Mouse (Mus musculus): Measurements from ENCODE around the gene Thap4.
A peak's percentile ranks its signal among the peaks of the same experiment; 100 is the strongest.

Thap4 gene

DNA sequence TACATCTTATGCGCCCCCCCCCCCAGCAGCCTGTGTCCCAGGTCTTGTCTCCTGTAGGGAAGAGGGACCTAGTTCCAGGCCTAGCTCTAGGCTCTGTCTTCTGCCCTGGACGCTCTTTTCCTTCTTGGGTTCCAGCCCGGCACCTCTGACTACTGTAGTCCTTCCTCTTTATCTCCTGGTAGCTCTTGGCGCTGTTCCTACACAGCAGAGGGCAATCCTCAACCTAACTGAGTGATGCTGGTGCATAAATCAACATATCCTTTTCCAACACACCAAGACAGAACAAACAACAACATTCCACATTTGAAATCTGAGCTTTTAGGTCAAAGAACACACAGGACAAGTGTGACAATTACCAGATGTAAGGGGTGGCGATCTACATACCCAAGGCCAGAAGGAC is 8.5 kb downstream of the Thap4 start:
- no peak for DNase-seq (ENCODE audit: low read depth, low spot score)

DNA sequence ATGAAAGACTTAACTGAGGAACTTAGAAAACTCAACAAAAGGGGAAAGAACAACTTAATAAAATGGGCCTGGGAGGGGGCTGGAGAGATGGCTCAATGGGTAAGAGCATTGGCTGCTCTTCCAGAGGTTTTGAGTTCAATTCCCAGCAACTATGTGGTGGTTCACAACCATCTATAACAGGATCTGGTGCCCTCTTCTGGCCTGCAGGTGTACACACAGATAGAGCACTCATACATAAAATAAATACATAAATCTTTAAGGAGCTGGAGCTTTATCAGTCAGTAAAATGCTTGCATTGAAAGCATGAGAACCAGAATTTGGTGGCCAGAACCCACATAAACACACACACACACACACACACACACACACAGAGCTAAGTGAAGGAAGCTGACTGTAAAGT is 11.8 kb downstream of the Thap4 start:
- peak; percentile 14 for DNase-seq (ENCODE audit: low read depth, low spot score)

DNA sequence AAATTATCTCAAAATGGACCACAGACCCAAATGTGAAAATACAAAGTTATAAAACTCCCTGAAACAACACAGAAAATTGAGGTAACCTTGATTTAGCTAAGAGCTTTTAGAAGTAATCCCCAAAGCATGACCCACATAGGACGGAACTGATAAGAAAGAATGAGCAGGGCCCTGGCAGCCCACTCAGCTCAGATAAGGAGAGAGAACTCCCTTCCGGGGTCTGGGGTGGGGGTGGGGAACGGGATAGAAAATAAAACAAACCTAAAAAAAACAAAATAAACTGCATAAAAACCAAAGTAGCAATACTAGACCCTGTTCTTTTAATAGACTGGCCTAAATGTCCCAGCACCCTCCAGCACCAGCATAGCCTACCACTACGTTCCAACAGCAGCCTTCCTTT is 12.7 kb downstream of the Thap4 start:
- DNase-seq (ENCODE audit: low read depth, low spot score): no peak

DNA sequence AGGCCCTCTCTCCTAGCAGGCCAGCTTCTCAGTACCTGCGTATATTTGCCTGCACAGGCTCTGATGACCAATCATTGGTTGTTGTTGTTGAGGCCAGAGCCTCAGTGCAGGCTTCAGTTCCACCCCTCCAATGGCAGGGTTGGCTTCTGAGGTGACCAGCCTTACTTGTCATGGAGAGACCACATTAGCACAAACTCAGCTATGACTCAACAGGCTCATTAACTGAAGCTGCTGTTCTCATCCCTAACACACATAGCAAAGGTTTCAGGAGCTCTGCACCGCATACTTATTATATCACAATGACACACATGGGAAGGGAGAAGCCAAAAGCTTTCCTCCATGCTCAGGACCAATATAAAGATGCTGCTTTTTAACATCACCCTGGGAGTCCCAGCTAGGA is 14.0 kb downstream of the Thap4 start:
- no peak for DNase-seq (ENCODE audit: low read depth, low spot score)

DNA sequence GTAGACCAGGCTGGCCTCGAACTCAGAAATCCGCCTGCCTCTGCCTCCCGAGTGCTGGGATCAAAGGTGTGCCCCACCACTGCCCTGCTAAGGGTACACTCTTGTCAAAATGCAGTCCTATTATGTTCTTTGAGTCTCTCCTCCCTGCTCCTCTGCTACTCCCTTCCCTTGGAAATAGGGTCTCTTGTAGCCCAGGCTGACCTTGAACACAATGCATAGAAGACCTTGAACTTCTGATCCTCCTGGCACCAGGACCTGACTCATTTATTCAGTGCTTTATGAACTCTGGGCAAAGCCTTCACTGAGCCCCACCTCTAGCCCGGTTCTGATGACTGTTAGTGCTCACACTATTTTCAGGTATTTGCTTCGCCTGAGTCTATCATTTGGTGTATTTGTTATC is 17.0 kb downstream of the Thap4 start:
- DNase-seq (ENCODE audit: low read depth, low spot score): no peak

DNA sequence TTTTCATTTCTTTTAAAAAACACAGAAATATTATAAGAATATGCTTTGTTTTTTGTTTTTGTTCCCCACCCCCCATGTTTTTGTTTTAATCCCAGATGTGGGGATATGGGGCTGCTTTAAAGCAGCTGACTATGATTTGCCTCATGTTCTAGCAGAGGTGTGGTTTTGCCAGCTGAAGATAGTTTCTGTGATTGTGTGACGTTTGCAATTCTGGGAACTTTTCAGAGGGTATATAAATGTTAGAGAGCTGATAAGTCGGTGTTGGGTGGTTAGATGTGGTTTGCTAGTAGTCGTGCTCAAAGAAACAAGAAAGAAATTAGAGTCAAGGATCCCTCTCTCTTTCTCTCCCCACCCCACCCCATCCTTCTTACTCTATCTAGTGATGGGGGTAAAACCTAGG is 18.8 kb downstream of the Thap4 start:
- peak; percentile 49 for DNase-seq (ENCODE audit: low read depth, low spot score)

DNA sequence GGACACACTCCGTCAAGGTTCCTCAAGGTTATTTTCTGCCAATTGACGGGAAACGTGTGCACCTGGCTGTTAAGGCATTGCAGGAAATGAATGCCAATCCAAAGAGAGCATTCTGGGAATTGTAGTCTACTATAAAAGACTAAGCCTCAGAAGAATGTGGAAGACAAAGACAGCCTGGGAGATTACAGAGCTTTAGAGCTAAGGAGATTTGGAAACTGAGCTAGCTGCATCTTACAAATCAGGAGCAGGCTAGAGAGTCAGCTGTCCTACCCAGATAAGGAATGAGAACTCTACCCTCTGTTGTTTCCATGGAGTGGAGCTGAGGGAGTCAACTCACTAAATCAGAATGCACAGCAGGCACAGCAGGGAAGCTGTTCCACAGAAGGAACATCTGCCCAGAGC is 22.8 kb downstream of the Thap4 start:
- DNase-seq (ENCODE audit: low read depth, low spot score): no peak

DNA sequence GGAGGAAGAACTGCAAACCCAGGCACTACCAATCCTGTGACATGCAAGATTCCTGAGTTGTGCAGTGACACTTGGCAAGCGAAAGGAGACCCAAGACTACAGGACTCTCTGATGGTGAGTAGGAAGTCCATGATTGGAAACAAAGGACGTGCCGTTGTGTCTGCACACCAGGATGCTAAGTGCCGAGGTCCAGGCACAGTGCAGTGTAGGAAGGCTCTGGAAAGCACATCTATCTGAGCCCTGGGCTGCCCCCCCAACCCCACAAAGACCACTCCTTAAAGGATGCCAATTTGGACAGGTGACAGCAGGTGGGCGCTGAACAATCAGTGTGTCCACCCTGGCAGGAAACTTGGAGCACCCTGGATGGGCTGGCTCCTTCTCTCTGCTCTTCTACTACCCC is 23.6 kb downstream of the Thap4 start:
- no peak for DNase-seq (ENCODE audit: low read depth, low spot score)

DNA sequence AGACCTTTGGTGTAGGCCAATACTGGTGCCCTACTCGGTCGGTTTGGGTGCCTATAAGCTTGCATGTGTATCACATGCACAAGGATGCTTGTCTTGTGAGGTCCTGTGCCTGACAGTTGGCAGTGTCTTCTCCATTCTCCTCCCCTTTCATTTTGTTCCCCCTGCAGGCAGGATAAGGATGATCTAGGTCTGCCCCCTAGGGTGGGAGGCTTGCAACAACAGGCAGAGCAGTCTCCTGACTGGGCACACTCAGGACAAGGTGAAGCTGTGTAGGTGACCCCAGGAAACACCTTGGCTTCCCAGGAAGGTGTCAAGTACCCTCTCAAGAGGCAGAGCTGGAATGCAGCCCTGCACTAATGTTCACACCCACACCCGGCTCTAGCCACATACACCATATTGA is 27.7 kb downstream of the Thap4 start:
- peak; percentile 36 for DNase-seq (ENCODE audit: low read depth, low spot score)

DNA sequence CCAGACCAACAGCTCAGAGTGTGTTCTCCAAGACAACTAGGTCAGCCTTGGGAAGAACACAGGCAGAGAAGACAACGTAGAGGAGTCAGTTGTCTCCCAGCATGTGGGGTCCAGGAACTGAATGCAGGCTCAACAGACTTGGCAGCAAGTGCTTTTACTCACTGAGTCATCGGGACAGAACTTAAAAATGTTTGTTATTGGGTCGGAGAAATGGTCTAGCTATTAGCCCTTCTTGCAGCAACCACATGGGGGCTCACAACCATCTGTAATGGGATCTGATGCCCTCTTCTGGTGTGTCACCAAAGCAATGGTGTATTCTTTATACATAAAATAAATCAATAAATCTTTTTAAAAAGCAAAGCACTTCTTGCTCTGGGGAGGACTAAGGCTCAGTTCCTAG is 28.5 kb downstream of the Thap4 start:
- DNase-seq (ENCODE audit: low read depth, low spot score): no peak

DNA sequence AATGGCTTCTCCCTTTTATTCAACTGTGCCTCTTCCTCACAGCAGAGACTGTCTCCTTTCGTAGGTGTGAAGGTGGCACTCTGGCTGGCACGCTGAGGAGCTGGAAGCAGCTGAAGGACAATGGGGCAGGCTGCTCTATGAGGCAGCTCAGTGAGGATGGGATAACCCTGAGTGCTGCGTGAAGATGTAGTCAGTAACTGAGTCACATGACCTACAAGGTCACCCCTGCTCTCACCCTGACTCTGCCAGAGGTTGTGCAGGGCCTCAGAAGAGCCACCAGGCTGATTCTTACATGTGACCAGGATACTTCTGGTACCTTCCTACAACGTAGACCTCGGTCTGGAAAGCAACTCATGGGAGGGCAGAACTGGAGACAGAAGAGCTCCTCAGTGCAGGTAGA is 29.0 kb downstream of the Thap4 start:
- DNase-seq (ENCODE audit: low read depth, low spot score): no peak

DNA sequence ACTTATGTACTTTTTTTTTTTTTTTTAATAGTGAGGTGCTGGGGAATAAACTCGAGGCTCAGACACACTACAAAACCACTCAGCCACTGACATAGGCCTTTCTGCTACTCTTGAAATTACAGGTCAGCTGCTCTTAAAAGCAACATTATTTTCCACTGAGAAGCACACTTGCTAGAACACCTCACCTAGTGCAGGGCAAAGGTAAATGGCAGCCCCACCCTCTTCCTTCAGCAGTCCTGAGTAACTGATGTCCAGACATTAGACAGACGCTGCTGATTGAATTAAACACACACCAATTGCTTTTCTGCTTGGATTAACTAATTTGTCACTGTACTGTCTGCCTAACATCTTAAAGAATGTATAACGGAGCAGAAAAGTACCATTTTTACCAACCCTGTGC is 30.0 kb downstream of the Thap4 start:
- no peak for DNase-seq (ENCODE audit: low read depth, low spot score)

DNA sequence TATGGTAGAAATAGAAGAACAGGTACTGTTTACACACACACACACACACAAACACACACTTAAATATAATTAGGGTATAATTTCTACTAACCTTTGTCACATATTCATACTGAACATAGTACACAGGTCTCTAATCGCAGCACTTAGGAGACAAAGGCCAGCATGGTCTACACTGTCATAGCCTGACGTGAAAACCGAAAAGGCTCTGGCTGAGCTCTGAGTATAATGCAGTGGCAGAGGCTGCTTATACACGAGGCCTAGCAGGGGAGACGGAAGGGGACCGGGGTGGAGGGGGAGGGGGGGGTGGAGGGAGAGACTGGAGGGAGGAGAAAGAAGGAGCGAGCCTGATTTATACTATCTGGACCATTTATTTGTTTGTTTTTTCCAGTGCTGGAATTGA is 33.1 kb downstream of the Thap4 start:
- DNase-seq (ENCODE audit: low read depth, low spot score): no peak

DNA sequence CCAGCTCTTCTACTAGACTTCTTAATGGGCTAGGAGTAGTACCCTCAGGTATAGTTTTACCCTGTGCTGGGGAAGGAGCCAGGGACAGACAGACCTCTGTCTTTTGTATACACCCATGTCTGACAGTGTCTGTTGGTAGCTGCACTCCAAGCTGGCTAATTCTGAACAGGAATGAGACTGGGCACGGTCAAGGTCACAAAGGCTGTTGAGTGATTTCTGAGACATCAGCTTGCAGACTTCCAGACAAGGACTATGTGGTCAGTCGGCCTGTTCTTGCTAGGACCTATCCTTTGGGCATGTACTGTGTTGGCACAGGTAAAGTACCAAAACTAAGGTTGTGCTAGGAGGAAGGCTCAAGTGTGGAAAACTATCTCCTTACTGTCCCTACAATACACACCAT is 38.5 kb downstream of the Thap4 start:
- no peak for DNase-seq (ENCODE audit: low read depth, low spot score)

DNA sequence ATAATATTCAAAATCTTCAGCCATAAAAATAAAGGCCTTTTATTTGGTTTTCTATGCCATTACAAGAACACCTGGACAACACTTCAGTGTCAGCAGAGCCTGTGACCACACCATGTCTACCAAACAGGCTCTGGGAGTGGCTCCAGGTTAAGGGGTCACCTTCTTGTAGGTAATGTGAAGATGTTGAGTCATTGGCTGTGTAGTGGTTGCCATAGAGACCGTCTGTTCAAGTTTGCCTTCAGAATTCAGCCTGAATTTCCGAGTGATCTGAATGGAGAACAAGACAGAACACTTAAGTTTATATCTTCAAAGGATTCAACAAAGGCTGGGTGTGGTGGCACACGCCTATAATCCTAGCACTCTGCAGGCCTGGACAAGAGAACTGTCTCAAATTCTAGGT is 49.3 kb downstream of the Thap4 start:
- DNase-seq (ENCODE audit: low read depth, low spot score): no peak

DNA sequence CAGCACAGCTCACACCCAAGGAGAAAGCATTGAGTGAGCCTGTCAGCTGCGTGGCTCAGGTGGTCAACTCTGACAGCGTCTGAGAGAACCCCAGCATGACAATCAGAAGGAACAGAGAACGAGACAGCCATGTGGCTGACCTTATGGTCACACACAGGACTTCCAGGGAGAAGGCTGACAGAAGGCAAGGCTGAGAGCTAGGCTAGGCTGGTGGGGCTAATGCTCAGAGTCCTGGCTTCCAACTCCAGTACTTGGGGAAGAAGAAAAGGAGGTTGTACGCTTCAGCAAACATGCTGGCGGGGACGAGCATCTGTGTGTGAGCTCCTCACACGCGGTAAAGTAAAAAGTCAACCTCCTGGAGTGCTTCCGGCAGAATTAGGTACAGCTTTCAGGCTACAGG is 50.3 kb downstream of the Thap4 start:
- DNase-seq (ENCODE audit: low read depth, low spot score): no peak

DNA sequence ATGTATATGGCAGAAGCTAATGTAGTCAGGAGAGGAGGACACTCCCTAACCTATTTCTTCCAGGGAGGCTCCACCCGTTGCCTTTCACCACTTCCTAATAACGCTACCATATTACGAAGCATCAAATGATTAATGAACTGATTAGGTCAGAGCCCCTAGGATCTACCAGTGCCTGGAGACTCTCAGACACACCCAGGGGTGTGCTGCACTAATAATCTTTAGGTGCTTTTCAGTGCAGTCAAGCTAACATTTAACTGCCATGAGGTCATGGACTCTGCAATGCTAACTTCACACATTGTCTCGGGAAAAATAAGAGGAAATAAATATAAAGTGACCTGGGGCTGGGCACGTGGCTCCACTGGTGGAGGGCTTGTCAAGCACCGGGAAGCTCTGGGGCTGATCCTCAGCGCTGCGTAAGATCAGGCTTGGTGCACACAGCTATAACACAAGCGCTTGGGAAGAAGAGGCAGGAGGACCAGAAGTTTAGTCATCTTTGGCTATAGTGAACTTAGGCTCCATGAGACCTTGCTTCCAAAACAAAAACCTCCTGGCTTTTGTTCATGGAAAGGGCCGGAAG is 51.1 kb downstream of the Thap4 start:
- DNase-seq (ENCODE audit: low read depth, low spot score): no peak

DNA sequence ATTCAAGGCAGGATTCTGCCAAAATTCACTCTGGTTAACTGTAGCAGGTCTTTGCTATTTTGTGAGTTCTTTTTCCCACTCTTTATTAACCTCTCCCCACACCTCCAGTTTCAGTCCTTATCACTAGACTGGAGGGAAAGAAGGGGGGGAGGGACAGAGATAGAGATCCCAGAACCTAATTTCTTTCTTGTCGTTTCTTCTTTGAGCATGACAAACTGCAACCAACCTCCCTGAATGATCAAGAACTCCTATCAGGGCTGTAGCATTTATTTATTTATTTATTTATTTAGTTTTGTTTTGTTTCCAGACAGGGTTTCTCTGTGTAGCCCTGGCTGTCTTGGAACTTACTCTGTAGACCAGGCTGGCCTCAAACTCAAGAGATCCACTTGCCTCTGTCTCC is 52.6 kb downstream of the Thap4 start:
- no peak for DNase-seq (ENCODE audit: low read depth, low spot score)

DNA sequence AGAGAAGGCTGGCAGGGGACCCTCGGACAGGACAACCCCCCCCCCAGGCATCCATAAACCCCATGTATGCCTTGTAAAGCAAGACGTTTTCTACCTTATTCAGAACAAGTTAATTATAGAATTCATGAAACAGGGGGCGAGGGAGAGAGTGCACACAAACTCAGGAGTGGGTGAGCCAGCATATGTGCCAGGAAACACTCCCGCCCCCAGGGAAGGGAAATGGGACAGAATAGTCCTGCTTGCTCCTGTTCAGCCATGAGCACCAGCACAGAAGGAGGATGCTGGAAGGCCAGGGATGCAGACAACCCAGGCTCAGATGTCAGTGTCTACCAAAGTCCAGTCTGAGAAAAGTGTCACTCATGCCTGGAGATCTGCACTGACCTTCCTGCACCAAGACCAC is 55.5 kb downstream of the Thap4 start:
- no peak for DNase-seq (ENCODE audit: low read depth, low spot score)

DNA sequence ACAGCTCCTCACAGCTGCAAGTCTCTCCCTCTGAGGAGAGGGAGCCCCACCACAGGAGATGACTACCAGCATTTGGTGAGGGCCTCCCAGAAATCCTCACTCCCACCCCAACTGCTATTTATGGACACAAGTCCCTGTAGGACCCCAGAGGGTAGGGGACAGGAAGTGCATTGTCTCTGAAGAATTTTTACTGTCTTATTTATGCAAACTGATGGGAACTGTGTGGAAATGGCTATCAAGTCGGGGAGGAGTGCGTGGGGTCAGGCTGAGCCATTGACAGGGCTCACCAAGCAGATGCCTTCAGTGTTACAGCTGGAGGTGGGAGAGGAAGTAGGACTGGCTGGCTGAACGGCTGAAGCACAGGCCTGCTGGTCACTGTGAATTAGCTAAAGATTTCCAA is 57.3 kb downstream of the Thap4 start:
- DNase-seq (ENCODE audit: low read depth, low spot score): no peak

DNA sequence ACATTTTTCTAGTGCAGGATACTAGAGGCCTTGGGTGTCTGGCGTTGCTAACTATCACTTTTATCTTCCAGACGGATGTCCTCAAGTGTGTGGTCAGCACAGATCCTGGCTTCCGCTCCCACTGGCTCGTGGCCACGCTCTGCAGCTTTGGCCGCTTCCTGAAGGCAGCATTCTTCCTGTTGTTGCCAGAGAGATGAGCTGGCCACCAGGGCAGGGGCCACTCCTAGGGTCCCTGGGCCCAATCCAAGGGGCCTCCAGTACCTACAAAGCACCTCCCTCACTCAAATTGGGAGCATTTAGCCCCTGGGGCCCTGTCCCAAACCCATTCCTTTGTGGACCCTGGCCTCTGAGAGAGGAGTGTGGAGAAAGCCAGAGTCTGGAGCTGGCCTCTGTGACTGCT is 59.7 kb downstream of the Thap4 start:
- no peak for DNase-seq (ENCODE audit: low read depth, low spot score)

DNA sequence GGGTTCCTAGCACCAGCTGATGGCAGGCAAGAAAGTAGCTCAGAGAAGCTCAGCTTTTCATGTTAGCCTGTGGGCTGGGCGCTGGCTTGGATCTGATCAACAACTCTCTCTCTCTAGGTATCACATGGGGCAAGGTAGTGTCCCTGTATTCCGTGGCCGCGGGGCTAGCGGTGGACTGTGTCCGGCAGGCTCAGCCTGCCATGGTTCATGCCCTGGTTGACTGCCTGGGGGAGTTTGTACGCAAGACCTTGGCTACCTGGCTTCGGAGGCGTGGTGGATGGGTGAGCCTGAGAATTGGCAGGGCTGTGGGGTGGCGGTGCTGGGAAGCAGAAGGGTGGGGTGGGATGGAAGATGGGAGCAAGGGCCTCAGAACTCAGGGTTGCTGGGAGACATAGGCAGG is 60.7 kb downstream of the Thap4 start:
- no peak for DNase-seq (ENCODE audit: low read depth, low spot score)

DNA sequence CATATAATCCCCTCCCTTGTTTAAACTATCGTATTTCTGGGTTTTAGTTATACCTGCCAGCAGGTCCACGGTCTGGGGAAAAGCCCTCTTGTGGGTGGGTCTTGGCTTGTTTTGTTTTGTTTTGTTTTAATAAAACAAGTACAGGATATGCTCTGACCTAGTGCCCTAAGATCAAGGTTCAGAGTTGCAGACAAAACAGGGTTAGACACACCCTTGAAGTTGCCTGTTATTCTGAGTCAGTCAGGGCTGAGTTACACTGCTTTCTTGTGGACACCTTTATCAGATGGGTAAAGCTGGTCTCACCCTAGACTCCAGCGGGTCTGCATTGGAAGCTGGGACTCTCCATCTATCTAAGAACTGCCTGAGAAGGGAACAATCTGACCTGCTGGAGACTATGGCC is 61.2 kb downstream of the Thap4 start:
- DNase-seq (ENCODE audit: low read depth, low spot score): no peak

DNA sequence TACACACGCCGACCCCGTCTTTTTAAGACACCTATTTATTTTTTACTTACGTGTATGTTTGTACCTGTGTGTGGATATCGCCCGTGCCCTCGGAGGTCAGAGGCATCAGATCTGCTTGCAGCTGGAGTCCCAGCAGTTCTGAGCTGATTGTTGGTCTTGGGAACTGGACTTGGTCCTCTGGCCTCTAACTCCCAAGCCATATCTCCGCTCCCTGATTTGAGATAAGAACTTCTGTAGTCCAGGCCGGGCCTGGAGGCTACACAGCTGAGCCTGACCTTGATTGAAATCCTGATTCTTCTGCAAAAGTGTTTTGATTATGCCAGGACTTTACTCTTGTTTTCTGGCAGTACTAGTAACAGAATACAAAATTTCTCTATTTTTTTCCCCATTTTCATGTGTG is 61.9 kb downstream of the Thap4 start:
- DNase-seq (ENCODE audit: low read depth, low spot score): no peak

All from CD4-positive helper T cell, adult 2 months (primary cell).